Mouse (Mus musculus) urinary bladder, postnatal 25 days (tissue): Measurements from ENCODE around the gene Nrgn.

Experiments
- DNase-seq: peaks from one replicate; pipeline ENCODE4 v3.0.0; 2022; ENCODE audit warnings: low spot score

Gene Nrgn

DNA sequence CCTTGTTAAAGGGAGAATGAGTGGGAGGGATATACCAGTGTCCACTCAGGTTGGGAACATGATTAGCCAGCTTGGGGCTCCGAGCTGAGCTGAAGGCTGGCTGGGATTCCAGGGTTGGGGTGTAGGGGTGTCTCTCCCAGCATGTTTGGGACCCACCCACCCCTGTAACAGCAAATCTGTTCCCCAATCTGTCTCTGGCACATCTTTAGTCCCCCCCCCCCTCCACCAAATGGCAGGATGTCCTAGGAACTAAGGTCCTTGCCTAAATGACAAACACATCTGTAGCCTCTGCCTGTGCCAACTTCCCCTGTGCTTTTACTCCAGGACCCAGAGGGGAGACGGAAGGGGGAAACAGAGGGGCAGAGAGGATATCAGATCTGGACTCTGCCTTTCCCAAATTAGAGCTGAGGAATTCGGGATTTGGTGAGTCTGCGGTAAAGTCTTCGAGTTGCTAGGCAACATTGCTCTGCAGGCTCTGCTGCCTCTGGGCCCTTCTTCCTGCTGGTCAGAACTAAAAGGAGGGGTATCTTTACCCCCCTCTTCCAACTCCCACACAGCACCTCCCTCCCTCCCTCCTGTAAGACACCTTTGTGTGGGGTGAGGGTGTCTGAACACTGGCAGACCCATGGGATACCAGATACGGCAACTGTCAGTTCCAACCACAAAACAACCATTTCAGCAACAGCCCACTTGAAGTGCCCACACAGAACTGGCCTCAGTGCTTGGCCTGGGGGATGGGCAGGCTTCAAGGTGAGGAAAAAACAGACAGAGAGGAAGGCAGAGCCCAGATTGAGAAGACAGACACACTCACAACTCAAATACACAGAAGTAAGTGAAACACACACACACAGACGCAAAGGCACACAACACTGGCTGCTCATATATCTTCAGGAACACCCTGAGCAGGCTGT is 2.4 kb upstream of the Nrgn start, which contains the start of gene Siae:
Gene Siae, plus strand, starts transcription at position 861 of the 911 bp plus-strand sequence.
- no peak for DNase-seq

DNA sequence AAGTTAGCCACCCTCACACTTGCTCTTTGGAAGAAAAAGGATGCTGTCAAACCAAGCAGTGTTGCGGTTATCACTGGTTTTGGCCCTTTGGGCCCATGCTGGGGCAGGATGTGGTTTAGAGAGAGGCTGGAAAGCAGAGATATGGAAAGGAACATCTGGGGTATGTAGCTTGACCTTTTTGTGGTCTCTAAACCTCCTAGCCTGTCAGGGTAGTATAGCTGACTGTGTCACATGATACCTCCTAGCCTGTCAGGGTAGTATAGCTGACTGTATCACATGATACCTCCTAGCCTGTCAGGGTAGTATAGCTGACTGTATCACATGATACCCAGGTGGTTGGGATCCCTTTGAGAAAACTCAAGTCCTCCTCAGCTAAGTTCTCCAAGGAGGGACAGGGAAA is 1.6 kb upstream of the Nrgn start:
- DNase-seq, result no peak

DNA sequence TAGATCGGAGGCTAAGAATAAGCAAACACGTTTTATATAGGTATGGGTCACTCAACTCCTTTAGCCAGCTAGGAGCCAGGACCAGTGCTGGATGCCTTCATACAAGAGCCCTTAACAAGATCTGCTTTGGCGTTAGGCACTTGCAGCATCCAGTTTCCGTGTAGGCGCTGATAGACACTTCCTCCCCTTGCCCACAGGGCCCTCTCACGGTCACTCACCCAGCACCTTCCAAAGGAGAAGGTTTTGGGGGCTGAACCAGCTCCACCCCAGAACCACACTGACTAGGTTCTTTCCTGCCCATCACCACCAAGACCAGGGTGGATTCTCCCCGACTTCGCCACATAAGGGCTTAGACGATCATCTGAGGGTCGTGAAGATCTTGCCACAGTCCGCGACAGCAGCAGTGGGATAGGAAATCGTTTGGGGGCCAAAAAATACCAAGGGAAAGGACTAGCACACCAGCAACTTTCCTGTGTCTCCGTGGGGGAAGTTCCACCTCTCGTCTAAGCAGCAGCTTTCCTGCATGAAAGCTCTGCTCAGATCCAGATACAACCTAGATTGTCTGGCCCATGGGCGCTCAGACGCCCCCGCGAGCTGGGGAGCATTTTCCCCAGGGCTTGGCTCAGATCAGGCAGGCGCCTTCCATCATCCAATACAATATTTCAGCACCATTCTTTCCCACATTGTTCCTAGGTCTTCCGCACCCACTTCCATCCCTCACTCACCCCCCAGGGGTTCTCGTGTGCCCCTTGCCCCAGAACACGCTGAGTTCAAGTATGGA is 763 bp downstream of the Nrgn start:
- DNase-seq, result no peak

DNA sequence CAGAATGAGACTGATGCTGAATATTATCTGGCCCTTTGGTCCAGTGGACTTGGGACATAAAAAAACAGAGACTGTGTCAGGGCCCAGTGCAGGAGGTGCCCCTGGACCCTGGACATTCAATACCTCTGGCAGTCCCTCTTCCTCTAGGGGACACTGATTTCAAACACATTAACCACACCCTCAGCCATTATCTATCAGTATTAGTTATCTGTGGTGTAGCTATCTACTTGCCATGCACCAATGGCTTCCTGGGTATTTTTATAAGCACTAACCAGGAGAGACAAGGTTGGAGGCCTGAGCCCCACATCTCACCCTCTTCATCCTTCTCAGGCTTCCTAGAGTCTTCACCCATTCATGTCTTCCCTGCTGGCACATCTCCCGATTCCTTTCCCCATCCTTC is 2.3 kb downstream of the Nrgn start:
- DNase-seq, result no peak

DNA sequence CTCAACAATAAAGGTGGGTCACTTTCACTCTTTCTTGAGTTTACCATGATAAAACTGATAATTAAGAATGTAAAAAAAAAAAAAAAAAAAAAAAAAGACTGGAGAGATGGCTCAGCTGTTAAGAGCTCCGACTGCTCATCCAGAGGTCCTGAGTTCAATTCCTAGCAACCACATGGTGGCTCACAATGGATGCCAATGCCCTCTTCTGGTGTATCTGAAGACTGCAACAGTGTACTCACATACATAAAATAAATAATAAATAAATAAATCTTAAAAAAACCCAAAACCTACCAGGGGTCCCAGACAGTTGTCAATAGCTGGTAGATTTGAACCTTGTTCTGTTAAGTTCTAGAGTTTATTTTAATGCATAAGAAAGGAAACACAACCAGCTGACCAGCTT is 5.8 kb downstream of the Nrgn start:
- DNase-seq, result no peak

DNA sequence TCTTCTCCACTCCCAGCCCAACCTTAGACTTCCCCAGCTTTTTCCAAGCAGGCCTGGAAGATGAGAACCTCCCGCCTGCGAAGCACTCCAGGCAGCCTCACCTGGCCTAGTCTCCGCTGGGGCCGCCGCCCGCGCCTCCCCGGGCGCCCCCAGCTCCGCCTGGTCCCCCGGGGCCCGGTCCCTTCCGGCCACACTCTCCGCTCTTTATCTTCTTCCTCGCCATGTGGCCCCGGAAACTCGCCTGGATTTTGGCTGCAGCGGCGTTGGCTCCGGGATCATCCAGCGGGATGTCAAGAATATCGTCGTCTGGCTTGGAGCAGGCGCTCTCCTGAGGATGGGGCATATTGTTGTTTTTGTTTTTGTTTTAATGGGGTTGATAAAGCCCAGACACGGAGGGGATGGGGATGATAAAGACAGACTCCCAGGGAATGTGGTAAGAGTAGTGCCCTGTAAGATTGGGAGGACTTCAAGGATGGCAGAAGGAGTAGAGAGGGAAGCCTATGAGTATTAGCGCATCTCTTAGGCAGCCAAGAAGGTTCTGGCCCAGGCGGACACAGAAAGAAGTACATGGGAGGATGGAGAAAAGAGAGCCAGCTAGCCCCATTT is 6.8 kb downstream of the Nrgn start:
- DNase-seq, result no peak

DNA sequence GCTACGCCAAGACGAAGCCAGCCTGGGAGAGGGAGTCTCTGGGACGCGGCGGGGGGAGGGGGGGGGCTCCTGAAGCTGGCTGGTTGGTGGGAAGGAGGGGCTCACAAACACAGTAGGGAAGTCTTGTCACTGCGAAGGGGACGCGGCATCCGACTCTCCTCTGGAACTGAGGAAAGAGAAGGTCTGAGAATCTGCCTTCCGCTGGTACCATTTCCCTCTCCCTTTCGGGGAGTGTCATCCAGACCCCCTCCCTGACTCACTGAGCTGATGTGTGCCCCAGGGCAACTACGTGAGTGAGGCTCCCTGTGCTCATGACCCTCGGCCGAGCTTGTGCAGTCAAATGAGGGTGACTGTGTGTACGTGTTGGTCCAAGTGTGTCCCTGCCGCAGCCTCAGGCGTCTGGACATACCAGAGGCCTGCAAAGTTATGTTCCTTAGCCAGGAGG is 7.5 kb downstream of the Nrgn start:
- DNase-seq, result no peak

DNA sequence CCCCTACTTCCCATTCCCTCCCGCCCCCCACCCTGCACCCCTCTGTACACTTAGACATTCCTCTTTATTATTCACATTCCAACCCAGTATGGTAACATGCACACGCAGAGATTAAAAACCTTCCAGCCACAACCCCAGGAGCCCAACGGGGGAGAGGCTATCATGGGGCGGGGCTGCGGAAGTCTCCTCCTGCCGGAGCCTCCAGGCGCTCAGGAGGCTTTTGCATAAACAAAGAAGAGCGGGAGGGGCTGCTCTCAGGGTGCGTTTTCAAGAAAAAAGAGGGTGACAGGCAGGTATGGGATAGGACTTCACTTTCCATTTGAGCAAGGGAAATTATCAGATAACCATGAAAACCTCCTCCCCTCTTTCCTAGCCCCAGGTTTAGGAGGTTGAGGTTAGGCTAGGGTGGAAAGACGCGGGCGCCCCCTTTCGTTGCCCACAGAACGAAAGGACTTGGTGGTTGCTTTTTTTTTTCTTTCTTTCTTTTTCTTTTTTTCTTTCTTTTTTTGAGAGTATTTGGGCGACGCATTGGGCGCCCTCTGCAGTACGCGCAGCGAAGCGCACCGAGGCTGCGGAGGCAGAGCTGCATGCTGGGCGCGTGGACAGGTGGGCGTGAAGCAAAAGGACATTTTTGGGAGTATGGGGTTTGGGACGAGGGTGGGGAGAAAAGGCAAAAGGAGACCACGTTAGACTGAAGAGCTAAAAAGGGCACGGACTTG is 8.1 kb downstream of the Nrgn start:
- peak; percentile 56 for DNase-seq

DNA sequence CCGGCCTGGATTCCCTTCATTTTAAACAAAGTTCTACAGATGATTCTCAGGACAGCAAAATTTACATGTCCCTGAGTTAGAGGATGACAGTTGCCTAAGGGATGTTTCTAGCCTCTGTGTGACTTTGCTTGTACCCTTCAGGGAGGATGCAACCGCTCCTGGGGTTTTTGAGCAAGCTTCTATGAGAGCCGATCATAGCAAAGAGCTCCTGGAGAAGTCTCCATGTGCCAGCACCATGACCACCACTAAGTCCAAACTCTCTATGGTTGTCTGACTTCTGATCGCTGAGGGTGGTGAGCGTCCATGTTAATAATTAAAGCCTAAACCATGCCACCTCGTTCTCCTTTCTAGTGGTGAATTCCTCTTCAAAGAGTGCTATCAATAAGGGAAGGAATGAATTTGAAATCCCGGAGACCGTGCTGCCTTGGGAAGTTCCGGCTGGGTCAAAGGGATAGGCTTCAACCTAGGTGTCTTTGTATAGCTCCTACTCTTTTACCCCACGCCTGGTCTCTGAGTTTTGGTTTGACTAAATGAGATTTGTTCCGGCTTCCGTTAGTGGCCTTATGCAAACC is 8.7 kb downstream of the Nrgn start:
- no peak for DNase-seq

DNA sequence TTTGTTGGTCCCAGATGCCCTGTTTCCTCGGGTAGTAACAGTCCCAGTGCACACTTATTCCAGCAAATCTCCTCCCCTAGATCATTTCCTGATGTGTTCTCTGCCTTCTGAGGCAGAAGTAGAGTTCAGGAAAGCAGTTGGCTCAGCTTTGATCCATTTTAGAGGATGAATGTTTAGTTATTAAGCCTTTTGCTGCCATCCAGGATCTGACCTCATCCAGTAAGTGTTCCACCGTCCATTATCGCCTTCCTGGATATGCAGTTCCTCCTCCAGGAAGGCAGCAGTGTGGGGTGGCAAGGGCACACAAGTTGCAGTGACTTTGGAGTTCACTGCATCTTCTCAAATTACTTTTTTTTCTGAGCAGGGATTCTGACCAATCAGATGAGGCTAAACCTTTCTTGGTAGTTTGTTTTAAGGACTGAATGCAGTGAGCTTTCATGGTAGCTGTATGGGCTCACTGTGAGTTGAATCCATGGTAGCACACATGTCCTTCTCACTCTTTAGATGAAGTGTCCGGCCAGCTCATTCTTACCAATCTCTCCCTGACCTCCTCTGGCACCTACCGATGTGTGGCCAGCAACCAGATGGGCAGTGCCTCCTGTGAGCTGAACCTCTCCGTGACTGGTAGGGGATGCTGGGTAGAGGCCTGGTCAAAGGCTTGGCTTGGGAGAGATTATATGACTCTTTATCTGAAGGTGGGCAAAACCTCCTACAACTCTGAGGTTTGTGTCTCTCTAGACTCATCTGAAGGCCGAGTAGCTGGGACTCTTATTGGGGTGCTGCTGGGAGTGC is 10.7 kb downstream of the Nrgn start:
- no peak for DNase-seq

DNA sequence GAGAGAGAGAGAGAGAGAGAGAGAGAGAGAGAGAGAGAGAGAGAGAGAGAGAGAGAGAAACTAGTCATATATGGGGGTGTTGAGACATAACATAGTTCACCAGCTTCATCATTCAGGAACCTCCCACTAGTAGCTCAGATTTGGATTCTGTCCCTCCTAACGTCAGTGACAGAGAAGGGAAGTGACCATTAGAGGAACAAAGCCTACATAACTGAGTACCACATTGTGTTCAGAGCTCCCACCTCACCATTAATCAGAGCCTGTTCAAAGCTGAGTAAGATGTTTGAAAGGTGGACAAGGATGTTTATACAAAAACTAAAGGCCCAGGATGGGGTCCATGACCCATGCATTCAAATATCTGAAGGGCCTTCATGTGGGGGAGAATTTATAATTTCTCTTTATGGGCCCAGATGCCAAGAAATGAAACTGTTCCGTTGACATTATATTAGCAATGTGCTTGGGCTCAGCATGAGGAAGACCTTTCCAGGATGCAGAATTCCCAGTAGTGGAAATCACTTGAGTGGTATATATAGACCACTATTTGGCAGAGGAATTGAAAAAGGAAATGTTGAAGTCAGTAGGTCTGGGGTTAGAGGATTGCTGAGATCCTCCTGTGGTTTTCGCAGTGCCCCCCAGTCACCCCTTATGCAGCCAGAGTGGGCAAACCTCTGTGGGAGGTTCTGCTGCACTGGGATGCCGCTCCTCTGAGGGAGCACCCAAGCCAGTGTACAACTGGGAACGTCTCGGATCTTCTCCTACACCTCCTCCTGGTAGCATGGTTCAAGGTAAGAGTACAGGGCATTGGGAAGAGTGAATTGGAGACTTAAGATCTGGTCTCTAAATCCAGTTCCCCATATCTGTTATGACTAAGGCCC is 11.8 kb downstream of the Nrgn start:
- DNase-seq, result no peak

DNA sequence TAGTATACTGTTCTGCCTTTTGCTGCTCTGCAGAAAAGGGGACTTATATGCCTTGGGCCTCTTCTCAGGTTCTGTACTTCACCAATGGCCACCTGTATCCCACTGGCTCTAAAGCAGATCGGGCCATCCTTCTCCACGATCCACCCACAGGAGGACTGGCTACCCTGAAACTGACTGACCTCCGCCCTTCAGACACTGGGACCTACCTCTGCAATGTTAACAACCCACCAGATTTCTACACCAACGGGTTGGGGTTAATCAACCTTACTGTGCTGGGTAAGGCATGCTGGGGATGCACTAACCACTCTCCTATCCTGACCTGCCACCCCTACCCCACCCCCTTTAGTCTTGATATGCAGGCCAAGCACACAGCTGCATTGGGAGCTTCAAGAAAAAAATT is 12.5 kb downstream of the Nrgn start:
- DNase-seq, result no peak

DNA sequence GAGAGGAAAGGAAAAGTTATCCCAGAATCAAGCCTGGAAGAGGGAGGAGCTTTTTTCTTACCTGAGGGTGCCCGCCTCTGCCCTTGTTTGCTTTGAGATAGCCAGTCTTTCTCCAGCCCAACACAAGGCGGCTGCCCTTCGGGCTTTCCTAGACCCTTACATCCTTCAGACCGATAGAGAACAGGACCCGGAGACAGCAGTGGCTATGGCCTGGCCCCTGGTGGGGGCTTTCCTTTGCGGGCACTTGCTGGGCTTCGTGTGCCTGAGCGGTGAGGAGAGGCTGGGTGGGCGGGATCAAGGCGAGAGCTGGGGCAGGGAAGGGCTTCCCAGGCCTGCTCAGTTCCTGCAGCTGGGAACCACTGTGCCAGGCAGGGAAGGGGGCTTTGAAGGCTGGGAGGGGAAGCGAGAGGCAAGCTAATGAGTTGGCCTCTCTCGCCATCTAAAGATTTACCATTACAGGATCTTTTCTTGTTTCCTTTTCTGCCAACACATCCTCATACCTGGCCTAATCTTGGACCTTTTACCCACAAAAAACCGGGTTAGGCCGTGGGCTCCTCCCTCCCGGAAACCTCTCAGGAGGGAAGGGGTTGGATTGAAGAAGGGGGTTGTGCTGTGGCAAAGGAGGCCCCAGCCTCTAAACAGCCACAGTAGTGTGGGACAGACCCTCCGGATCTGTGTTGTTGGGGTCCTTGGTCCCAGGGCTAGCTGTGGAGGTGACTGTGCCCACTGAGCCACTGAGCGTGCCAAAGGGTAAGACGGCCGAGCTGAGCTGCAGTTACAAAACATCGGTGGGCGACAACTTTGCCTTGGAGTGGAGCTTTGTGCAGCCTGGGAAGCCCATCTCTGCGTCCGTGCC is 13.3 kb downstream of the Nrgn start, which contains the start of gene Vsig2:
Gene Vsig2, plus strand, starts transcription at position 86 of the 856 bp plus-strand sequence.
- peak; percentile 21 for DNase-seq

DNA sequence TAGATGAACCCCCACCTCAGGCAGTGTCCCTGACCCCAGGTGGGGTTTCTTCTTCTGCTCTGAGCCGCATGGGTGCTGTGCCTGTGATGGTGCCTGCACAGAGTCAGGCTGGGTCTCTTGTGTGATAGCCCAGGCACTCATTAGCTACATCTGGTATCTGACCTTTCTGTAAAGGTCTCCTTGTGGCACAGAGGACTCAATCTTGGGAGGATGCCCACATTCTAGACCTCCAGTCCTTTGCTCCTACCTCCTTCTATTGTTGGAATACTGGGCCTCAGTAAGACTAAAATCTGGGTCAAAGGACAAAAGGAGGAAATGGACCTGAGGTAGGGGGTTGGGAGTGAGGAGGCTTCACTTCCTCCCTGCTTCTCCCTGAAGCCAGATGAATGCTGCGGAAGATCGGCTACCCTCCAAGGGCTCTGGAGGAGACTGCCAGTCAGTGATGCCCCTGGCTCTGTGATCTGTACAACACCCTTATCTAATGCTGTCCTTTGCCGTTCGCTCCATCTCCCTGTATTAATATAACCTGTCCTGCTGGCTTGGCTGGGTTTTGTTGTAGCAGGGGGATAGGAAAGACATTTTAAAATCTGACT is 14.9 kb downstream of the Nrgn start:
- no peak for DNase-seq

DNA sequence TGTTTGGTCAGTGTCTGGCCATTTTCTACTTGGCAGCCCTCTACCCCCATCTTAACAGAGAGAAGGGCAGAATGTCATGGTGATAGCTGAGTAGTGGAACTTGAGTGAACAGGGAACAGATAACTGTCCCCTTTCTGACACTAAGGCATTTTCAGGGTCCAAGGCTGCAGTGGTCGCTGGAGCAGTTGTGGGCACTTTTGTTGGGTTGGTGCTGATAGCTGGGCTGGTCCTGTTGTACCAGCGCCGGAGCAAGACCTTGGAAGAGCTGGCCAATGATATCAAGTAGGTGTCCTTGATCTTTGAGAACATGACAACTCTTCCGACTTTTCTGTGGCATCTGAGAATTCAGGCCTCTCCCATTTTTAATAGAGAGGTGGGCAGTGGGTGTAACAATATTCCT is 15.9 kb downstream of the Nrgn start:
- no peak for DNase-seq

DNA sequence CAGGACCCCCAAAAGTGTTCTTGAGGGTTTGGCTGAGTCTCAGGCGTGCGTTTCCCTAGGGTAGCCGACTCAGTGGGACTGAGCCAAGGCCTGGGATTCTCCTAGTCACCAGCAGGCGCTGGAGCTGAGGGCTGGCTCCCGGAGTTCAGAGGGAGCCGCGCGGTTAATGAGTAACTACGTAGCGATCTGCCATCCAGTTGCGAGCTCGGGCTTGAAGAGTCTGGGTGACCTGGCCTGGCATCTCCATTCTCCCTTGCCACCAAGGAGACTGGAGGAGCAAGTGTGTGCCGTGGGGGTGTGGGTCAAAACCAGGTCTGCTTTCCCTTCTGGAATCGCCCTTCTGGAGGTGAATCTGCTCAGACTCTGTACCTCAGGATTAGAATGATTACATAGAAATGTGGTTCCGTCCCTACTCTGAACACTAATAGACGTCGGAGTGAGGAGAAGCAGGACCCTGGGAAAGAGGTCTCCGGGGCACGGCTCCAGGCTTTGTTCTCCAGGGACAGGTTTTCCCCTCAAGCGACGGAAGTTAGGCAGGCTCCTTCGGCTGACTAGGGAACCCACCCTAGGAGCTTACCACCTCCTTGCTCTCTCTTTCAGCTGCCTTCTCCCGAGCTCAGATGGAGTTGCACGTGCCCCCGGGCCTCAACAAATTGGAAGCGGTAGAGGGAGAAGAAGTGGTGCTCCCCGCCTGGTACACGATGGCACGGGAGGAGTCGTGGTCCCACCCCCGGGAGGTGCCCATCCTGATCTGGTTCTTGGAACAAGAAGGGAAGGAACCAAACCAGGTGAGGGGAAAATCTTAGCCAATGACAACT is 21.6 kb downstream of the Nrgn start:
- peak; percentile 66 for DNase-seq
